Mouse (Mus musculus) splenic B cell, adult 2 months (primary cell): Measurements from ENCODE around the gene Sppl3.

Experiments used
- DNase-seq: peaks from one replicate; pipeline ENCODE4 v3.0.0-alpha.2; 2011; ENCODE audit warnings: low read depth, low spot score
- H3K27me3 ChIP-seq: 2 replicates; pipeline ENCODE4 v1.6.1; 2012; ENCODE audit warnings: mild to moderate bottlenecking, low read length, moderate library complexity, mixed read lengths; ENCODE audit not compliant: control insufficient read depth, poor library complexity, insufficient read depth, severe bottlenecking
- H3K36me3 ChIP-seq: 2 replicates; pipeline ENCODE4 v1.6.1; 2012; ENCODE audit warnings: mild to moderate bottlenecking, low read length, moderate library complexity, mixed read lengths; ENCODE audit not compliant: control insufficient read depth, poor library complexity, insufficient read depth, severe bottlenecking

The Sppl3 gene

GRCm38 (mm10) chr5:115146747-115147130 is 135.8 kb downstream of the Sppl3 start:
- DNase-seq = no peak
- H3K27me3 ChIP-seq = no peaks in the 10 kb centered on the region

GRCm38 (mm10) chr5:115147388-115147787 is 136.5 kb downstream of the Sppl3 start:
- peaks cover 12% of the 10 kb centered on the region for H3K36me3 ChIP-seq
- DNase-seq = no peak

More at GRCm38 (mm10) chr5:115146747-115147130, 135.8 kb downstream of the Sppl3 start:
- H3K36me3 ChIP-seq = peaks cover 12% of the 10 kb centered on the region

GRCm38 (mm10) chr5:115148378-115148777 is 137.4 kb downstream of the Sppl3 start:
- Histone ChIP-seq H3K36me3 (peaks cover 12% of the 10 kb centered on the region), H3K27me3 (no peaks in the 10 kb centered on the region)
- no peak for DNase-seq

More at GRCm38 (mm10) chr5:115147388-115147787, 136.5 kb downstream of the Sppl3 start:
- no peaks in the 10 kb centered on the region for H3K27me3 ChIP-seq
